Mouse (Mus musculus) brain, embryonic 18.5 days (tissue): ENCODE results near the gene Nfe2.
"Not testable (repeated sequence)": the region's sequence is repeated elsewhere in the genome, so short reads cannot be mapped to it uniquely, and the experiment has no call there.

ENCODE experiments used
- DNase-seq: peaks from one replicate; pipeline ENCODE4 v3.0.0-alpha.2; 2012; ENCODE audit warnings: low read depth, low spot score

The Nfe2 gene

GRCm38 (mm10) chr15:103290843-103291242, 32.6 kb upstream of the Nfe2 start:
- no peak for DNase-seq

- DNase-seq = no peak
Observed at GRCm38 (mm10) chr15:103290417-103290816, 32.2 kb upstream of the Nfe2 start.

DNA sequence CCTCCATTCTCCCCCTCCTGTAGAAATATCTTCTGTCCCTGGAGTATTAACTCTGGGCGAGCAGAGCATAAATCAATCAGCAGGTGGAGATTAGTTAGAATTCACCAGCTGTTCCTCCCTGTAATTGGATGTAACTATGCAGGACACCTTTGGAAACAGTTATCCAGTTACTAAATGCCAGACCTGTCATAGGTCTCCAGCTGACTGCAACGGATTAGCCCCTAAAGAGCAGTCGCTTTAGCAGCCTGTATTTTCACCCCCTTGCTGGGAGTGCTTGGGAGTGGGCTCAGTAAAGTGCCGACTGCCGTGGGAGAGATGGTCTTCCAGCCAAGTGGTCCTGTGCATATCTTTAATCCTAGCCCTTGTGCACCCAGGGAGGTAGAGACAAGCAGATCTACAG, 31.4 kb upstream of the Nfe2 start:
- no peak for DNase-seq

- no peak for DNase-seq
Observed at GRCm38 (mm10) chr15:103285778-103286417, 27.7 kb upstream of the Nfe2 start.

DNA sequence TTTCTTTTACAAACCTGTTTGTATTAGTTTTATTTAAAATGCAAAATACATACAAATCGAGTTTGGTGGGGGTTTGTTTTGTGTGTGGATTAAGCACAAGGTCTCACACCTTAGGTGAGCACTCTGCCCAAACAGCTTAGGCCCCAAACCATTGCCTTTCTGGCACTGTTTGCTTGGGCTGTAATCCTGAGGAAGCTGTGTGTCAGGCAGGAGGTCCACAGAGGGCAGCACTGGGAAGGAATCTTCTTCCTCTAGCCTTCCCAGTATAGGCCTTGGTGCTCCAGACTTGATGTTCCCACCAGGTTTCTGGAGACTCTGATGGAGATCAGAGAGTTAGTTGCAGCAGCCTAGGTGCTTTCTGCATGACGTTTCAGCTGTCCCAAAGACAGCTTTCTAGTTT, 26.4 kb upstream of the Nfe2 start:
- DNase-seq = no peak

- no peak for DNase-seq
Observed at GRCm38 (mm10) chr15:103284066-103284465, 25.9 kb upstream of the Nfe2 start.

DNA sequence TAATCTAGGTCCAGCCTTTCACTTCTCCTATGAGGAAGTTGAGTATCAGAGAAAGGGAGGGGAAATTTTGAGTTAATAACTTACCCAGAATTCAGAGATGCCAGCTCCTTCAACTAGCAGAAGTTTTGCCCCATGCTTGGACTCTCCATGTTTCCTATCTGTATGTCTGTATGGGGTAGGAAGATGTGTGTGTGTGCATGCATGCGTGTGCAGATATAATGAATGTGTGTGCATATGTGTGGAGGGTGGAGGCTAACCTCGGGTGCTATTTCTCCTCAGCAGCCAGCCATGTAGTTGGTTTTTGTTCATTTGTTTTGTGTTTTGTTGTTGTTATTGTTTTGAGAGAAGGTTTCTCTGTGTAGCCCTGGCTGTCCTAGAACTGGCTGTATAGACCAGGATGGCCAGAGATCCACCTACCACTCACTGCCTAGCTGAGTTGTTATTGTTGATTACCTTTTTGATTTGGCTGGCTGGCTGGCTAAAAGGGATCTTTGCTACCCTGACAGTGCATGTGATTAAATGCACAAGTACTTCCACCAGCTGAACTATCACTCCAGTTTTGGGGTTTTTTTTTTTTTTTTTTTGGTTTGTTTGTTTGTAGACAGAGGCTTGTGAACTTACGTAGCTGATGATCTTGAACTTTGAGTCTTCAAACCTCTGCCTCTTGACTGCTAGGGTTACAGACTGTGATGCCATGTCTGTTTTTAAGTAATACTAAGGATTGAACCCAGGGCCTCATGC, 23.4 kb upstream of the Nfe2 start:
- no peak for DNase-seq

DNA sequence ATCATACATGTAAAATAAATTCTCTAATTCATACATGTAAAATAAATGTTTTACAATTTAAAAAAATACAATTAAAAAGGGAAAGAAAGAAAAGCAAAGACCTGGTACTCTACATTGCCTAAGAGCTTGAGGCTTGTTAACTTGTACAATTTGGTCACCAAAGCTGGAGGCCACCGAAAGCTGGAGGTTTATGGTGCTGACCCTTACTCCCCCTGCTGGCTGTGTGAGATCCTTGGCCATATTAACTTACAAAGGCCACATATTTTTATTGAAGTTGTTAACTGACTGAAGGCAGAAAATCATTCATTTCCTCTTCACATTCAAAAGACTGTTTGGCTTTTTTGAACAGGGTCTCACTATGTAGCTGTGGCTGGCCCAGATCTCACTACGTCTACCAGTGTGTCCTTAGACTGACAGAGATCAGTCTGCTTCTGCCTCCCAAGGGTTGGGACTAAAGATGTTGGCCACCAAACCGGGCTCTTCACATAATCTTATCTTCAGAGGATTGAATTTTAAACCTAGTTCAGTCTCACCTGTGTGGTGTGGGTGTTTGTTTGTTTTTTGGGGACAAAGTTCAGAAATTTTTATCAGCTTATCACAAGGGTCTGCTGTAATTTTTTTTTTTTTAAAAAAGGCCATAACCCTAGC, 22.7 kb upstream of the Nfe2 start:
- DNase-seq = no peak

DNA sequence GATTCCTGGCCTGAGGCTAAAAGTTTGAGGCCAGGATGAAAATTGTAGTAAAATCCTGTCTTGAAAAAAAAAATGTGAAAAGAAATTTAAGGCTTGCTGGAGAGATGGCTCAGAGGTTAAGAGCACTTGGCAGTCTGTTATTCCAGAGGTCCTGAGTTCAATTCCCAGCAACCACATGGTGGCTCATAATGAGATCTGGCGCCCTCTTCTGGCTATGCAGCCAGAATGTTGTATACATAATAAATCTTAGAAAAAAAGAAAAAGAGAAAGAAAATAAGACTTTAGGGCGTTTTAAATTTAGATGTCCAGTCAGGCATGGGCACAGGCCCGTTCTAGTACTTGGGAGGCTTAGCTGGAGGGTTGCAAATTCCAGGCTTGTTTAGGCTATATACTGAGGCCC, 21.5 kb upstream of the Nfe2 start:
- no peak for DNase-seq

DNA sequence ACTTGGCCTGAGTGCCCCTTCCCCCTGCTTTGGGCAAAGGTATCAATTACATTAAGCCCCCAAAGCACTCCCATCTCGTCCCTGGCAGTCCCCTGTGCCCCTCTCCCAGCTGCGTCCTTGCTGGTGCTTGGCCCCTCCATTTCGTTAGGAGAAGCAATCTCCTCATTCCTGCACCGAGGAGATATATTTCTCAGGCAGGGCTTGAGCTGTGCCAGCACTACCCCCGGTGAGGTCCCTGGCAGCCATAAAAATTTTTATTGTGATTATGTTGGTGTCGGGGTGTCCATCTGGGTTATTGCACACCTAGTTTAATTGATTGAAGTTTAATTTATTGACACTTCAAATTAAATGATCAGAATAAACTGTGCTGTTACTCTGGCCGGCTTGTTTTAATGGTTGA, 19.7 kb upstream of the Nfe2 start:
- no peak for DNase-seq

- DNase-seq = not testable (repeated sequence)
Observed at GRCm38 (mm10) chr15:103275943-103276342, 17.7 kb upstream of the Nfe2 start.

DNA sequence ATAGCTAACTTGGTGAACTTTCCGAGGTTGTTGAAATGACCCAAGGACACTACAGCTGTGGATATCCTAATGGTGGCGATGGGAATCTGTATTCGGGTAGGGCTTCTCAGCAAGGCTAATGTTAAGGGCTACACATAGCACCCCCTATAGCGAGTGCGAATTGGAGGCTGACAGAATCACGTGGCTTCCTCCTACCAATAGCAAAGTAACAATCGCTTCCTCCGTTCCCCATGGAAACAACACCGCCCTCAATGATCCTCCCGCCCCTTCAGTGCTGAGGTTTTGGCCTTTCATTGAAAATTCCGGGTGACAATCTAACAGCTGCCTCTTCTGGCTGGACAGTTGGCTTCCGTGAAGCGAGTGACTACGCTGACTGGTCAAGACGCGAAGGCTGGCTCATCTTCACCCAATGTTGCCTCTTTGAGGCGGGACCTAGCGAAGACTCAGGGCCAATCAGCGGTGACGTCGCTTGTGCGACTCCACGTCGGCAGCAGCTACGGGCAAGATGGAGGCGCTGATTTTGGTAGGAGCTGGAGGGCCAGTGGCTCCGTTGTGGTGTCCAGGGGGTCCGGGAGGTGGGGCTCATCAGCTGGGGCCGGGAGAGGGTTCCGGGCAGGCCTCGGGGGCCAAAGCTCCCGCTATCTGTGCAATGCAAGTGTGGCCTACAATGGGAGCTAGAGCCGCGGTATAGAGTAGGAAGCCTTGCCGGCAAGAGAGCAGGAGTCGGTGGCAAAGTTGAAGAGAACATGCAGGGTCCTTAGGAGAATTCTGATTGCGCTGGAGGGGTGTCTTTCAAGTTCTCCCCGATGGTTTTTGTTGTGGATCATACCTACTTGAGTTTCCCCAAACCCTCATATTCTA, 14.4 kb upstream of the Nfe2 start, which contains the start of gene Copz1:
Gene Copz1 (plus strand): TSS at position 296 of the 861 bp plus-strand sequence.
- DNase-seq = peak; percentile 99

DNA sequence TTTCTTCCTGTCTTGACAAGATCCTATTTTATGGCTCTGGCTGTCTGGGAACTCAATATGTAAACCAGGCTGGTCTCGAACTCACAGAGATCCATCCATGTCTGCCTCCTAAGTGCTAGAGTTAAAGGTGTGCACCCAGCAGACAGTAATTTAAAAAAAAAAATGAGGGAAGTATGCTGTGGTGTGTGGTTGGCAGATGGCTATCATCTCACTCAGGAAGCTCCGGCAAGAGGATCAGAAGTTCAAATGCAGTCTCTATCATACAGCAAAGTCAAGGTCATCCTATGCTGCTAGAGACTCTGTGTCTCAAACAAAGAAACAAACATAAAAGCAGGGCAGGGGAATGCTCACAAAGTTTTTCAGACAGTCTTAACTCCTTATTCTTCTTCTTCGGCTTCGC, 10.7 kb upstream of the Nfe2 start:
- no peak for DNase-seq

GRCm38 (mm10) chr15:103264794-103265193, 6.6 kb upstream of the Nfe2 start:
- DNase-seq = no peak

DNA sequence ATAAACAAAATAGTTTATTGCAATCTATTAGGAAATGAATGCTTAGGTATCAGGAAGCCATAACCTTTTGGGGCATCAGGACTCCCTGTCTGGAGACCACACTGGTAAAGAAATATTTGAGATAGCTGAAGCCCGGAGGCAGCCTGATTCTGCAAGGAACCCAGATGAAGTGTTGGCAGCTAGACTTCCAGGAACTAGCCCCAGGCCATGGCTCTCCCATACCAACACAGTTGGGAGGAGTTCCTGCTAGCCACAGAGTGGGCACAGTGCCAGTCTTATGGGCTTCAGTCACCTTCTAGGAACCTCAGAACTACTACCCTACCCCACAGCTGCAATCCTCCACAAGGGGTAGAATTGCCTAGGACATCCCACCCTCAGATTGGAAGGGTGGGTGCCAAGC, 1.8 kb upstream of the Nfe2 start:
- no peak for DNase-seq

DNA sequence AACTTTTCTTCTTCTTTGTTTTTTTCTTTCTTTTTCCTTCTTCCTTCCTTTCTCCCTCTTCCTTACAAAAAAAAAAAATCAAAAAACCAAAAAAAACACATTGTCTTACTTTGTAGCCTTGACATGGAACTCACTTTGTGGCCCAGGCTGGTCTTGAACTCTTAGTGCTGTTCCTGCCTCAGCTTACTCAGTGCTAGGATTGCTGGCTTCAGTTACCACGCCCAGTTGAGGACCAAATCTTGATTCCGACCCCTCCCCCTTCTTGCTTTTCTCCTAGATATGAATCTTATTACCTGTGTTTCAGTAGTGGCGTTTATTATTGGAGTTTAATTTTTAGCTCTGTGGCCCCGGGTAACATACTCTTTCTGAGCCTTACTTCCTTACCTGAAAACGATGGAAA, 959 bp upstream of the Nfe2 start:
- no peak for DNase-seq

DNA sequence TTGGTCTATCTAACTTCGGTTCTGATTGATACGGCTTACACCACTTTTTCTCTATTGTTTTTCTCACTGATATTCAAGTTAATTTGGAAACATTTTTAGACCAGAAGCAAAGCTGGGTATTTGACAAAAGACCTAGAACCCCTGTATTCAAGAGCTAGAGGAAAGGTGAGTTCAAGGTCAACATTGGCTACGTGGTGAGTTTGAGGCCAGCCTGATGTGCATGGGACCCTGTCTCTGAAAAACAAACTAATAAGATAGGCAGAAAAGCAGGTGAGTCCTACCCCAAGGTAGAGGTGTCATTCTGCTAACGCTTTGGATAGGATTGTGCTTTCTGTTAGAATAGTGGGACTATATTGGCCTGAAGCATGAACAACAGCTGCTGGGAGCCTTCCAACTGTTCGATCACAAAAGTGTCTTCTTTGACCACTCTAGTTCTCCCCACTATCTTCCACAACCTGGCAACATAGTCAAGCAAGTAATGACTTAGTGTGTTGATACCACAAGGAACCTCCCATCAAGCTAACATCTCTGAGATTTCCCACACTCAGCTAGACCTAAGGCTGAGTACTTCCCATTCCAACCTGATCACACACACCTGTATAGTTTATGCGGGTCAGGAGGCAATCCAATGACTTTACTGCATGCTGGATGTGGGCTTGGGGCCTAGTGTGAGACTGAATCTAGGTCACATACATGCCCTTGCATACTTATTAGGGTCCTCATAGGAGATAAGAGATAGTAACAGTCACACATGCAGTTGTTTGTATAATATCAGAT, 1.8 kb downstream of the Nfe2 start:
- DNase-seq = no peak

GRCm38 (mm10) chr15:103255169-103255568, 3.0 kb downstream of the Nfe2 start:
- no peak for DNase-seq

DNA sequence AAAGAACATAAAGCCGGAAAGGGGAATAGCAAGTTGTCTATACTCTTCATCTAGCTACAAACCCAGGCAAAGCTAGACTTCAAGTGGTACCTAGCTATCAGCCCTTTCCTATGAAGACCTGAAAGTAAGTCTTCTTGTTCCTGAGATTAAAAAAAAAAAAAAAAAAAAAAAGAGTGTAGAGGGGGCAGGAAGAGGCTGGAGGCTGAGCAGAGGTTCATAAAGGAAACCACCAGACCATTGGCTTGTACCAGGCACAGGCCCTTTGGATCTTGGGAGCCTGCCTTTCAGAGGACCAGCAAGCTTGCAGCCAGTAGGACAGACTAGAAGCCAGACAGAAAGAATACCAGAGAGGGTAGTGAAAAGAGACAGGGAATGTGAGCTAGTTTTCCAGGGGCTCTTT, 4.9 kb downstream of the Nfe2 start:
- no peak for DNase-seq

GRCm38 (mm10) chr15:103252660-103253059, 5.5 kb downstream of the Nfe2 start:
- no peak for DNase-seq

DNA sequence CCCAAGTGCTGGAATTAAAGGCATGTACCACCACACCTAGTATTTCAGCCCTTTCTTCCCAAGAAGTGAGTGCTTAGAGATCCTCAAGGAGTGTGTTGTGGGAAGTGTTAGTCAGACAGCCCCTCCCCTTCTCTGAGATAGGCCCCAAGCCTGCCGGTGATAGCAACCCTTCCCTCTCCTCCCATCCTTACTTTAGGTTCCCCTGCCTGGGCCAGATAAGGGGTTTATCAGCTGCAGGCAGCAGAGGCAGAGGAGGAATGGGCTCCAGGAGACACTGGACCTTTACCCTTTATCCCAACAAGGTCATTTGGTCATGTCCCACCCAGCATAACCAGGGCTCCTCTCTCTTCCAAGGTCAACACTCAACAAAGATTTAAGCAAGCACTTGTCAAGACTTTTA, 6.6 kb downstream of the Nfe2 start:
- DNase-seq = no peak
